Mouse (Mus musculus): ENCODE results near the gene Lrch1. TPM values are rescaled to one million over a fixed set of nuclear protein-coding genes. Genes with fewer than 3 reads are reported as not detected.
A peak's percentile ranks its signal among the peaks of the same experiment; 100 is the strongest.

The Lrch1 gene
- total RNA-seq, 1 experiment from 2014 or later = 21.4 TPM

DNA sequence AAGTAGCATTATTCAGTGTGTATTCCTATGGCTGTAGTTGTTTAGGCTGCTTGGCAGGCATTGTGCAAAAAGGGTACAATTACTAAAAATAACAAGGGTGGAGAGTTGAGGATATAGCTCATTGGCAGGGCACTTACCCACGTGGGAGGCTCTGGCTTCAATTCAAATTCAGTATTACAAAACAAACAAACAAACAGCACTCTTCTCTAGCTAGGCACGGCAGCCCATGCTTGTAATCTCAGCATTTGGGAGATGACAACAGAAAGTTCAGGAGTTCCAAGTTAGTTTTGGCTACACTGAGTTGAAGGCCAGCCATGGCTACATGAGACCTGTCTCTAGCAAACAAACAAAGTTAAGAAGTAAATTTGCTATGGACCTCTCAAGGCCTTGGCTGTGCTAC is 9.0 kb upstream of the Lrch1 start:
- no peak for ATAC-seq (replicated peaks in 1 of 2; ENCODE audit: insufficient read depth in 1 of 2, low FRiP score in 2 of 2, low TSS enrichment in 1 of 2, low read depth in 1 of 2, poor library complexity in 2 of 2, severe bottlenecking in 2 of 2)

DNA sequence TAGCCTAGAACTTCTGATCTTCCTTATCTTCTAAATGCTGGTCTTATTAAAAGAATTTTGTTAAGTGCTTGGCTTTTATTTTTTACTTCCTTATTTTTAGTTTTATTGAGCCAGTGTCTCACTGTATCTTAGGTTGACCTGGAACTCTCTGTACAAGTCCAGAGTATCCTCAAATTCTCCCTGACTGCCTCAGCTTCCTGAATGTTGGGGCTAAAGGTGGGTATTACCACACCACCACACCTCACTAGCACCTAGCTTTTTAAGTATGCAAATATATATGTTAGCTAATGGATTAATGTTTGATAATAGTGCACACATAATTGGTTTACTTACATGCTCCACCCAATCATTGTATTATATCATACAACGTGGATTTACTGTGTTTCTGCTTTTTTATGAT is 8.6 kb upstream of the Lrch1 start:
- ATAC-seq (replicated peaks in 1 of 2; ENCODE audit: insufficient read depth in 1 of 2, low FRiP score in 2 of 2, low TSS enrichment in 1 of 2, low read depth in 1 of 2, poor library complexity in 2 of 2, severe bottlenecking in 2 of 2) = no peak

DNA sequence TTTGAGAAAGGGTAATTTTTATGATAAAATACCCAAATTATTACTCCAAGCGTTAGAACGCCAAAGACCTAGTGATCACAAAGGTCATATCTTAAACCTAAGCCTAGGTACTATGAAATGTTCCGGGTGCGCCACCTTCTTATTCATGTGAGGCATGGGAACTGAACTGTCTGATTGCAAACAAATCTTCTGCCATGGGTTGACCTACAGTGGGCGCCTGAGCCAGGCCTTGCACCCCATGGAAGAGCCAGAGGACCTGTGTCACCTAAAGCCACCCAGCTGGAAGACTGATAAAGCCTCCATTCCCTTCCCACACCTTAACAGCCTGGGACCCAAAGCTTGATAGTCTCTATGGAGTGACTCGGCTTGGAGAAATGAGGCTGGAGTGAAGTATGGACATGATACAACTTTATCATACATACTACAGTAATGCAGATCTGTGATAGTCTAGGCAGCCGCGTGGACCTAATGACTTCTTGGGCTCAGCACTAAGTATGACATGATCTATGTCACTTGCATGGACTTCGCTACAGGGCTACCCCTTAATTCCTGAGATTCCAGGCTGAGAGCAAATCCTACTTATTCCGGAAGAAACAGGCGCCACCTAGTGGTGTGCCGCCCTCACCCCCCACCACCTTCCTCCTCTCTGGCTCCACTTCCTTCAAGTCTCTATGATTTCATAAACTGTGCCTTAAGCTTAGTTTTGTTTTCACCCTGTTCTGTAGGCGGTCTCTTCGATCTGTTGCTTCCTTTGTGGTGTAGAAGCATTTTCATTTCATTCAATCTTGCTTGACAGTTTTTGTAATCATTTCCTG is 957 bp upstream of the Lrch1 start:
- ATAC-seq (replicated peaks in 1 of 2; ENCODE audit: insufficient read depth in 1 of 2, low FRiP score in 2 of 2, low TSS enrichment in 1 of 2, low read depth in 1 of 2, poor library complexity in 2 of 2, severe bottlenecking in 2 of 2) = peak; percentile 54 to 58

DNA sequence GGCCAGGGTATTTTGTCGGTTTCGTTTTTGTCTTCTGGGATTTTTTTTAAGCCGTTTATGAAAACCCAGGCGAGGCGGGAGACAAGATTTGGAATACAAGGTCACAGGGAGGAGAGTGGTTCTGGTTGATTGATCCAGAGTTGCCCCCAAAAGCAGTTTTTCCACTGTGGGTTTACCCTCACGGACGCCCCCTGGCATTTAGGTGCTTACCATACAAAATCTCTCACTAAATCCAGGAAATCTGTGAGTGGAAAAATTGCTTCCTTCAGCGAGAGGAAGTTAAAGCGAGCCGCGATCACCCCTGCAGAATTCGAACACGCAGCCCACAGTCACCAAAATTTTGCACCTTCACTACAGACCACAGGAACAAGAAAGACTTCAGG is 329 bp upstream of the Lrch1 start:
- no peak for ATAC-seq (replicated peaks in 1 of 2; ENCODE audit: insufficient read depth in 1 of 2, low FRiP score in 2 of 2, low TSS enrichment in 1 of 2, low read depth in 1 of 2, poor library complexity in 2 of 2, severe bottlenecking in 2 of 2)

DNA sequence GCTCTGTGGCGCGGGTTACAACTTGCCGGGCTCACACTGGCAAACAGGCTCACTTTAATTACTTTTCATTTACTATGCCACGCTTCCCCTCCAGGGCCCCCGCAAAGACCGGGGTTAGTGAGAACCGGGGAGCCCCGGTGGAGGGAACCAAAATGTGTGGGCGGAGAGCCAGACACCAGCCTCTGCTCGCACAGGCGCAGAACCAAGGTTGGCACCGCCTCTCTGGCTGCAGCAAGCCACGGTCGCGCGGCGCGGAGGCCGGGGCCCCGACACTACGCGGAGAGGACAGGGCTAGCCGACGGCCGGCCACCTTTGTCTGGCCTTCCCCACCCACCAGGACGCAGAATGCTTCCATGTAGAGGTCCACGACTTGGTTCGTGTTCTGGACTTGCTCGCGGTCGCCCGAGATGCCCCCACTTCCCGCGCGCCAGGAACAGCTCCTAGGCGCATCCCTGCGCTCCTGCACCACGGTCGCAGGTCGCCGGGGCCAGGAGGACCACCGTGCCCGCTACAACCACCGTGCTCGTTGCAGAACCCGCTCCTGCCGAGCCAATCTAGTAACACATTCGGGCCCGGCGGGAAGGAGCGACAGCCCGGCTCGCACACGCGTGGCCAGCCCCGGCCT is 813 bp downstream of the Lrch1 start:
- ATAC-seq (replicated peaks in 1 of 2; ENCODE audit: insufficient read depth in 1 of 2, low FRiP score in 2 of 2, low TSS enrichment in 1 of 2, low read depth in 1 of 2, poor library complexity in 2 of 2, severe bottlenecking in 2 of 2) = peak; percentile 60 to 79

DNA sequence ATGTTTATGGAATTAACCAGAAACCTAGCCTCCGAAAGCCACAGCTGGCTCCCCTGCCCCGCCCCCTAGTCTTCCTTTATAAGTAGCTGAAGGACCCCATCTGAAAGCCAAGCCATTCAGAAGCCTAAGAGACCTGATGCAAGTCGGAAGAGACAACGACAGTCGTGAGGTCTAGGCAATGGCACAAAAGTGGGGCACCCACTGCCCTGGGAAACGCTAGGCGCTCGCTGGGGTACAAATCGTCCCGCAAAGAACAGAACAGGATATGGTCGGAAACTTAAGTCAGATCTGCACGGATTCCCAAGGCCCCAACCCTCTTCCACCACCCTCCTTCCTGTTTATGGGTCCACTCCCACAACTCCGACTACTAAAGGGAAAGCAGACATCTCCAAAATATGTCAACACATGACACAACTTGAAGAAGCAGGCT is 1.3 kb downstream of the Lrch1 start:
- peak in 1 of 2 experiments; percentile 2; a peak in 1 of 4 replicates for ATAC-seq (replicated peaks in 1 of 2; ENCODE audit: insufficient read depth in 1 of 2, low FRiP score in 2 of 2, low TSS enrichment in 1 of 2, low read depth in 1 of 2, poor library complexity in 2 of 2, severe bottlenecking in 2 of 2)

DNA sequence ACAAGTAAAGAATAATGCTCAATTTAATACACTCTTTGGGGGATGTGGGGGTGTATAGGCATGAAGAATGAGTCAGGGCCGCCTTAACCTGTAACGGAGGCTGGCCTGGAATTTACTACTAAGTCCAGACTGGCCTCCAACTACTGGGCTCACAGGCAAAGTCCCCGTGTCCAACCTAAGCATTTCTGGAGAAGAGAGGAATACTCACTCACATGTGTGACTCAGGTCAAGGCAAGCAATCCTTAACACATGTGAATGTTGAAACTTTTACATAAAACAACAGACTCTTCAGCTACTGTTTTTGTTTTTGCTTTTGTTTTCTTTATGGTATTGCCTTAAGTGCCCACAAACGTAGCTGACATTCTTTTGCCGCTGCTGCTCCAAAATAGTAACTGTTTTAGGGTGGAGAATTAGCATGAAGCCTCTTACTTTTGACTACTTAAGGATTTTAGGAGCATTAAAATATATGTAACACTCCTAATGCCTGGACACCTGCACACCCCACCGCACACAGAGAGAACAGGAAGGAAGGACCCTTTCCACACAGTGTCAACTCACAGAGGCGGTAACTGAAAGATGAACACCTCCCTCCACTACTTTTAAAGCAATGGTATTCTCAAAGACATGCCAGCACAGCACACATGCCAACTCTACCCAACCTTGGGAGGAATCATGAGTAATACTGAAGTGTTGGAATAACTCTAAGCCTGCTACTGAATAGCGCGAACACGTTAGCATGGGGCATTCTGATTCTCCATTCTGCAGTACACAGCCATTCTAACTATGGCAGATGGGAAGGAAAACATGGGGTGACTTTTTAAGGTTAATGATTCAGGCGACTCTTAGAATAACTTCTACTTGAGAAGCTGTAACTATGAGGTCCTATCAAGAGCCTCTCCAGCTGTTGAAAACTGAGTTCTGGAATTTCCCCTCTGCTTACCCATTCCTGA is 2.1 kb downstream of the Lrch1 start:
- ATAC-seq (replicated peaks in 1 of 2; ENCODE audit: insufficient read depth in 1 of 2, low FRiP score in 2 of 2, low TSS enrichment in 1 of 2, low read depth in 1 of 2, poor library complexity in 2 of 2, severe bottlenecking in 2 of 2) = no peak

DNA sequence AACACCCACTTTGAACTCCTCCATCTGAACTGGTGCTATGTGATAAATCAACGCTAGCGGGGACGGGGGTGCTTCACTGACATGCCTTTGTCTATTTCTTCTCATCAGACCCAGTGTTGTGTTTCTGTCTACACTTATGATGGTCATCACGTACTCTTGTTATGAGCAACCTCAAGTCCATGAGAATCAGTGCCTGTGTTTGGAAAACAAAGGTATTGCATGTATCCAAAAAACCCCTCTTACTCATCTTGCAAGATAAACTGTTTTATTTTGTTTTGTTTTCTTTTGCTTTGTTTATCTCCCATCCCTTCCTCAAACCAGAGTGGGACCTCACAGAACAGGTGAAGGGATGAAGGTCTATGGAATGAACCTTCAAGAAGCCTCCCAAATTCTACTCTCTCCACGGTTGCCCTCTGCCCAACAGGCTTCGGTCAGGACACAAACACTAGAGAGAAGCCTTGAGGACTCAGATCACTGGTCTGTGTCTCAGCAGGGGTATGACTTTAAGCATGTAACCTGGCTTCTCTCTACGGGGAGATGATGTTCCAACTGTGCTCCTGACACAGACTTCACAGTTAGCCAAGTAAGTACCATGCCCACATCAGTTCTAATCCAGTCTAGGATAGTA is 3.4 kb downstream of the Lrch1 start:
- no peak for ATAC-seq (replicated peaks in 1 of 2; ENCODE audit: insufficient read depth in 1 of 2, low FRiP score in 2 of 2, low TSS enrichment in 1 of 2, low read depth in 1 of 2, poor library complexity in 2 of 2, severe bottlenecking in 2 of 2)

DNA sequence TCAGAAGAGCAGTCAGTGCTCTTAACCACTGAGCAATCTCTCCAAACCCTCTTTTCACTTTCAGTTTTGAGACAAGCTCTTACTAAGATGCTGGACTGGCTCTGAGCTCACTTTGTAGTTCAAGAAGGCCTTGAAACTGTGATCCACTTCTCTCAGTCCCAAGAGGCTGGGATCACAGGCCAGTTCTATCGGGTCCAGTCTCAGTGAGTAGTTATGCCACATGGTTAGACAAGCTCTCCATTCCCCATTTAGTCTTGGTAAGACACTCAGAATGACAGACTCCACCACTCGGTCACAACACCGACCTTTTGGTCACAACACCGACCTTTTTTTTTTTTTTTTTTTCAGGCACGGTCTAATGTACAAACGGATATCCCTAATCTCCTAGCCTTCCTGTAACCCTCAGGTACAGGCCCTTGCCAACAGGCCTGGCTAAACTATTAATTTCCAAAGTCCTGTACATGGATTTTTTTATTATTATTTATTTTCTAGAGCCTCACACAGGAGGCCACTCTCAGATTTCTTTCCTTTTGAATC is 4.0 kb downstream of the Lrch1 start:
- ATAC-seq (replicated peaks in 1 of 2; ENCODE audit: insufficient read depth in 1 of 2, low FRiP score in 2 of 2, low TSS enrichment in 1 of 2, low read depth in 1 of 2, poor library complexity in 2 of 2, severe bottlenecking in 2 of 2) = no peak

DNA sequence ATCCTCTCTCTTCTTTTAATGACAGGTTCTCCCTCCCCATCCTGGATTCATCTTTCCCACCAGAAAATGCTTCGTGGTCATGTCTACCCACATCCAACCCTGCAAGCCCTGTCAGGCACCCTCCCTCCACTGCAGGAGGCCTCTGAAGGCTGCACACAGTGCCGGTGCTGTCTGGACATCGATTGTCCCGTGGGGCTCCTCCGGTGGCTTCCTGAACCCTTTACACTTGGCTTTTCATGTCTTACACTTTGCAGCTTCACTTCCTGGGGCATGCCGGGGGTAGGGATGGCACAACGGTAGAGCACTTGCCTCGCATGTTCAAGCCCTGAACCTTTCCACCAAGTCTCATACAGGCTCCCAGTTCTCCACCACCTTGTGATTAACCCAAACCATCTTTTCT is 4.7 kb downstream of the Lrch1 start:
- ATAC-seq (replicated peaks in 1 of 2; ENCODE audit: insufficient read depth in 1 of 2, low FRiP score in 2 of 2, low TSS enrichment in 1 of 2, low read depth in 1 of 2, poor library complexity in 2 of 2, severe bottlenecking in 2 of 2) = no peak

DNA sequence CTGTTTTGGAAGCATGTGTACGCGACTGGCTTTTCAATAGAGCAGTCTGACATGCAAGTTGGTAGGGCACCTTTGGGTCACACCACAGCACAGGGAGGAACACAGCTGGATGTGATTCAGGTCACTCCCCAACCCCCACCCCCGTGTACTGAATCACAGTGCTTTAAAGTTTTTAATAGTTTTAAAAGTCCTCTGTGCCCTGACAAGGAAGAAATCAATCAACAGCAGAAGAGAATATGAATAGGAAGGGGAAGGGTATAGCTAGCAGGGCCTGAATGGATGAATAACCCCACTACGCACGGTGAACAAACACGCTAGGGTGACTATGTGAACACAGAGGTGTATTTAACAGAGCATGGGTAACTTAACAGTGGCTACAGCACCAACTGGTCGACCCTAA is 6.1 kb downstream of the Lrch1 start:
- ATAC-seq (replicated peaks in 1 of 2; ENCODE audit: insufficient read depth in 1 of 2, low FRiP score in 2 of 2, low TSS enrichment in 1 of 2, low read depth in 1 of 2, poor library complexity in 2 of 2, severe bottlenecking in 2 of 2) = no peak

DNA sequence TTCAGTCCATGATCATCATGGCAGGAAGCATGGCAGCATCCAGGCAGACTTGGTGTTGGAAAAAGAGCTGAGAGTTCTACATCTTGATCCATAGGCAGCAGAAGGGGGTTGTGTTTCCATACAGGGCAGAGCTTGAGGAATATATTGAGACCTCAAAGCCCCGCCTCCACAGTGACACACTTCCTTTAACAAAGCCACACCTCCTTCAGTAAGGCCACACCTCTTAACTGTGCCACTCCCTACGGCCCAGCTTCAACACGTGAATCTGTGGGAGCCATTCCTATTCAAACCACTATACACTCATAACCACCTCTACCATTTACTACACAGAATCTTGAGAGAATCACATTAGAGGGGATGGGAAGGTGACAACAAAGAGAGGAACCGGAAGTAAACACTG is 6.9 kb downstream of the Lrch1 start:
- ATAC-seq (replicated peaks in 1 of 2; ENCODE audit: insufficient read depth in 1 of 2, low FRiP score in 2 of 2, low TSS enrichment in 1 of 2, low read depth in 1 of 2, poor library complexity in 2 of 2, severe bottlenecking in 2 of 2) = no peak

DNA sequence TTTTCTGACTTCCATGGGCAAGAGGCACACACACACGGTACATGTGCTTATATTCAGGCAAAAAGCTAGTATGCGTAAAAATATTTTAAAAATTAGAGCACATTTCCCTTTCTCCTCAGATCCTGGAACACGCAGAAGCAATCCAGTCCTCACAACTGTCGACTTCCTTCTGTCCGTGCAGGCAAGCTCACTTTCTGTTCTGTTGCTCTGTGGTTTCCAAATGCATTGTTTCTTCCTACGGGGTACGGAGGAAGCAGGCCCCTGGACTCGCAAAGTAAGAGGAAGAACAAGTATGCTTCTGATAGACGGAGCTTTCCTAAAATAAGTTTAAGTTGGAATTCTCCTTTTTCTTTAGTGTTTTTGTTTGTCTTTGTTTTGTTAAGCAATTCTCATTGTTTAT is 8.3 kb downstream of the Lrch1 start:
- ATAC-seq (replicated peaks in 1 of 2; ENCODE audit: insufficient read depth in 1 of 2, low FRiP score in 2 of 2, low TSS enrichment in 1 of 2, low read depth in 1 of 2, poor library complexity in 2 of 2, severe bottlenecking in 2 of 2) = peak; percentile 46 to 62

DNA sequence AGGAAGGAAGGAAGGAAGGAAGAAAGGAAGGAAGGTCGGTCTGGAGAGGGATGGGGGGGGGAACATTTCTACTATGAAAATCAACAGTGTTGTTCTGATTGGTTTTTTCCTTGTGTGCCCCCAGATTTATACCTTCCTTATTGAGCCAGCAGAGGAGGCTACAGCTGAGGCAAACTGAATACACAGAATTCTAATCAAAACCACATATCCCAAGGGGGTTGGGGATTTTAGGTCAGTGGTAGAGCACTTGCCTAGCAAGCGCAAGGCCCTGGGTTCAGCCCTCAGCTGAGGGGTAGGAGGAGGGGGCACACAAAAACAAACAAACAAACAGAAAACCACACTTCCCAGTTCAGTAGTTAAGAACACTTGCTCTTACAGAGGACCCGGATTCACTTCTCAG is 8.8 kb downstream of the Lrch1 start:
- no peak for ATAC-seq (replicated peaks in 1 of 2; ENCODE audit: insufficient read depth in 1 of 2, low FRiP score in 2 of 2, low TSS enrichment in 1 of 2, low read depth in 1 of 2, poor library complexity in 2 of 2, severe bottlenecking in 2 of 2)

DNA sequence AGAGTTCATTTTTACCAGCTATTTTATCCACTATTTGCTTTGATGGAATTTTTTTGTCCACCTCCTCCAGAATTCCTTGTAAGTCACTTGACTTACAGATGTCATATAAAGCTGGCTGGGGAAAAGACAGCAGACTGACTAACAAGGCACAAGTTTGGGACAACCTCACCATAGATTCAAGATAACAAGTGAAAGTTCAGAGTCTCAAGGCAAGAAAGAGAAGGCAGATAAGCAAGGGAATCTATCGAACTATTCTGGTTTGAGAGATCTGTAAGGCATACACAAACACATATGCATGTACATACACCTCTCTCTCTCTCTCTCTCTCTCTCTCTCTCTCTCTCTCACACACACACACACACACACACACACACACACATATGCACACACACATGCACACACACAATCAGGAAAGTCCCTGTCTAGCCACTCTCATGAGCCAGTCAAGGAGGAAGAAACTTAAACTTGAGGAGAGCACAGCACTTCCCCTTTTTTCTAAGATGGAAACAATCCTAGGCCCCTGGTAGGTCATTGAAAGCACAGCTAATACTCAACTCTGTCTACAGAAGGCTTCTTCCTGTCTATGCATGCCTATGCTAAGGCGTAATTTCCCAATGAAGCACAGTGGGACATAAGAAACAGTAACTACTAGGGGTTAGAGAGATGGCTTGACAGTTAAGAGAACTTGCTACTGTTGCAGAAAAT is 11.0 kb downstream of the Lrch1 start:
- ATAC-seq (replicated peaks in 1 of 2; ENCODE audit: insufficient read depth in 1 of 2, low FRiP score in 2 of 2, low TSS enrichment in 1 of 2, low read depth in 1 of 2, poor library complexity in 2 of 2, severe bottlenecking in 2 of 2) = peak; percentile 86 to 92

DNA sequence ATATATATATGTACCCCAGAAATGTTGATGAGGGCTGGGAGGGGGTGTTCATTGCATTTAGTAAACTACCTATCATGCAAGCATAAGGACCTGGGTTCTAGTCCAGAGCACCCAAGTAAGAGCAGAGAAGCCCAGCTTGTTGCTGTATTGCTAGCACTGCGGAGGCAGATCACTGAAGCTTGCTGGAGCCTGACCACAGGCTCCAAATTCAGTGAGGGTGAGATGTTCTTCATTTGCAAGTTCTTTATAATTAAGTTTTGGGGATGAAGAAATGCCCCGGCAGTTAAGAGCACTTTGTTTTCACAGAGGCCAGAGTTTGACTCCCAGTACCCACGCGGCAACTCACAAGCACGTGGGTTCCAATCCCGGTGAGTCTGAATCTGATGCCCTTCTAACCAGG is 12.6 kb downstream of the Lrch1 start:
- no peak for ATAC-seq (replicated peaks in 1 of 2; ENCODE audit: insufficient read depth in 1 of 2, low FRiP score in 2 of 2, low TSS enrichment in 1 of 2, low read depth in 1 of 2, poor library complexity in 2 of 2, severe bottlenecking in 2 of 2)
